Mouse (Mus musculus) heart, adult 11 months (tissue): ENCODE results near the gene Bdh1.
"Not testable (repeated sequence)": the region's sequence is repeated elsewhere in the genome, so short reads cannot be mapped to it uniquely, and the experiment has no call there.

Source experiments
- DNase-seq: peaks from one replicate; pipeline ENCODE4 v3.0.0; 2022

Gene Bdh1

GRCm38 (mm10) chr16:31422000-31422399 lies at the start of gene Bdh1:
TSS of gene Bdh1 (plus strand) at chr16:31422280.
- no peak for DNase-seq

DNA sequence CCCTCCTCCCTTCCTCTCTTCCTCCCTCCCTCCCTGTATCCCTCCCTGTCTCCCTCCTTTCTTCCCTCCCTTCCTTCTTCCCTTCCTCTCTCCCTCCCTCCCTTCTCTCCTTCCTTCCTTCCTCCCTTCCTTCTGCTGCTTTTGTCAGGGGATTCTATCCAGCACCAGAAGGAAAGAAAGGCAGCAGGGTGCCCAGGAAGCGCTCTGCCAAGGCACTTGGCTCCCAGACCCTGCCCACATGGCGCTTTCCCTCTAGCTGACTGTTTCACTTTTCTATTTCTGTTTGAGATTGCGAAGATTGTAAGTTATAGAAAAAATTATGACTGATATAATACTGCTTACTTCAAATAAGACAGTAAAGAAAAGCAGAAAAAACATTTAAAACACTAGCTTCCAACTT lies 49.8 kb upstream of the Bdh1 start:
- DNase-seq, result peak; percentile 48

DNA sequence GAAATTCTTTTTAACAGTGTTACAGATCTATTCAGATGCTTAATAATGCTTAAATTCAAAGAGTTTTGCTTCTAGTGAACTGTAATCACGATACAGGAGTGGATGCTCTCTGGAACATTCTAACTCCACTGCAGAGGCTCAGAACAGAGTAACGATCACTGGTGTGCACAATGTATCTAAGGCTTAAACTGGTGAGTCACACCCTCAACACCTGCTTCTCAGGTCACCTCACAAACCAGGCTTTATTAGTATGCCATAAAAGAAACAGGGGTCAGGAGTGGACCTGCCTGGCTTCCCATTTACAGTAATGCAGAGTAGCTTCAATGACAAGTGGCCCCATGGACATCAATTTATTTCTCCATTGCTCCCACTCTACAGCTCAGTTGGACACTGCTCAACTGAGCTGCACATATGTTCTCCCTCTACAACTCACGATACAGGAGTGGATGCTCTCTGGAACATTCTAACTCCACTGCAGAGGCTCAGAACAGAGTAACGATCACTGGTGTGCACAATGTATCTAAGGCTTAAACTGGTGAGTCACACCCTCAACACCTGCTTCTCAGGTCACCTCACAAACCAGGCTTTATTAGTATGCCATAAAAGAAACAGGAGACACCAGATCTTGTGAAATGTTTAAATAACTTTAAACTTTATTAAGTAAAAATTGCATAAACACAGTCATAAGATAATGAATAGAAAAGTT lies 46.0 kb upstream of the Bdh1 start:
- DNase-seq, result peak; percentile 72

DNA sequence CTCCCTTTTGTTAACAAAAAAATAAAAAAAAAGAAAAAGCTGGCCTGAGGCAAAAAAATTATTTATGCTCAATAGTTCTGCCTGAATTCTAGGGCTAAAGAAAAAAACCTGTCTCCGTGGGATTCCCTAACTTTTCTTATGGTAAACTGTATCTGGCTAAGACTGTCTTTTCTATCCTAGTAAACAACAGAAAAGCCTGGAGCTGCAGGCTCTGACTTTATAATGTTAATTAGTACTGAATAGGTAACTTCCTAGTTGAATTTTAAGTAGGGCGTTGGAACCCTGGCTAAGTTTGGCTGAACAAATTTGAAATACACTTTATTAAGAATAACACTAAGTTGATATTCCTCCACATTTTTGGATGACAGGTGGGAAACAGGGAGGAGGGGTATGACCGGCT lies 33.8 kb upstream of the Bdh1 start:
- not testable (repeated sequence) for DNase-seq

GRCm38 (mm10) chr16:31399231-31399630 lies 22.8 kb upstream of the Bdh1 start:
- no peak for DNase-seq

GRCm38 (mm10) chr16:31400908-31401692 lies 21.0 kb upstream of the Bdh1 start:
- DNase-seq, result peak; percentile 64

- DNase-seq, result no peak
These were observed 20.0 kb upstream of the Bdh1 start for GRCm38 (mm10) chr16:31402096-31402495.

GRCm38 (mm10) chr16:31403971-31404370 lies 18.1 kb upstream of the Bdh1 start:
- peak; percentile 84 for DNase-seq

- DNase-seq, result no peak
These were observed 17.0 kb upstream of the Bdh1 start for GRCm38 (mm10) chr16:31405040-31405439.

DNA sequence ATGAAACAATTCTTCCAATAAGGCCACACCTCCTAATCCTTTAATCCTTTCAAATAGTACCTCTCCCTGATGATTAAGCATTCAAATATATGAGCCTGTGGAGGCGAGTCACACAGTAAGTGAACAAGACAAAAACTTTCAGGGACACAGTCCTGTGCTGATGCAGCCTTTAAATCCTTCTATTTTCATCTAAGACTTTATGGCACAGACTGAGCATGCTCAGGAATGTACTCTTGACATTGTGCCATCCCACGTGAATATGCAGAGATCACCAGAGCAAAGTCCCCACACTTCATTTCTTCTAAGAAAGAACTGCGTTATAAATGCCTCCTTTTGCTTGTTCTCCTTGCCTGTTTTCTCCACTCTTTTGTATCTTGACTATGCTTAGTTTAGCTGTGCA lies 14.2 kb upstream of the Bdh1 start:
- no peak for DNase-seq

DNA sequence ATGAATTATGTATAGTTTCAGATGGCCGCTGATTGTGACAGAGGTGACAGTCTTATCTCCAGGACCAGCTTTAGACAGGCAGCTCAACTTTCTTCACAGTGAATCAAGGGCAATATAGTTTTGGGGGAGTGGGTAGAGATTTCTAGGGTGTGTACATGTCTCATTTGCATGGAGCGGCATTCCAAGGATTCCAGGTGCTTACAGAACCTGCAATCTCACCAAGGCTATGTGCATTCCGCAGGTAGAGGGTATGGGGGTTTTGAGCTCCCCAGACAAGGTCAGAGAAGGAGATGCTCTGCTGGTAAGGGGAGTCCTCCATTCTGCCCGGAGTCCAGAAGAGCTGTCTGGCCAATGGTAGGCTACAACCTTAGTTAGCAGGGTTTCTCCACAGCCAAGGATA lies 11.1 kb upstream of the Bdh1 start:
- no peak for DNase-seq

DNA sequence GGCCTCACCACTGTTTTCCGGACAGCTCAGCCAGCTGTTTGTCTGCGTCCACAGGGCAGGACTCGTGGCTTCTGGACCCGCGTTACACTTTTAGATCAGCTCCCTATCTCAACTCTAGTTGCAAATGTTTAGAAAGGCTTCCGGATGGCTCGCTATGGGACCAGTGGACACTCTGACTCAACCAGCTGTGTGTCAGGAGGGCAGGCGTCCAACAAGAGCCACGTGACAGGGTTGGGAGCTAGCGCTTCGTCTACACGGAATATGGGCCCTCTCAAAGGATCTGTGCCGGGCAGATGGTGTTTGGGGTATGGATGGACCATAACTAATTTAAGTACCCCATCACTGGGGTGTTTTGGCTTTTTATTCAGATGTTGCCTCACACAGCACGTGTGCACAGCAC lies 9.8 kb upstream of the Bdh1 start:
- peak; percentile 96 for DNase-seq

DNA sequence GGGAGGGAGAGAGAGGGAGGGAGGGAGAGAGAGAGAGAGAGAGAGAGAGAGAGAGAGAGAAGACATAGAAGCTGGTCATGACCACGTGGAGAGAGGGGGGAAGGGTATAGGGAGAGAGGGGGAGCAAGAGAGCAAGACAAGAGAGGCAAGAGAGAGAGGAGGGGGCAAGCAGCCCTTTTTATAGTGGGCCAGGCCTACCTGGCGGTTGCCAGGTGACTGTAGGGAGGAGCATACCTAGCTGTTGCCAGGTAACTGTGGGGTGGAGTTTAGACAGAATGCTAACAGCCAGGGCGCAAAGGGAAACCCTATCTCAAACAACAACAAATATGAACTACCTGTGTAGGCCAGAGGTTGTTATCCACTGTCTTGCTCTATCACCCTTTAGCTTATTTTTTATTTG lies 8.3 kb upstream of the Bdh1 start:
- peak; percentile 40 for DNase-seq

- peak; percentile 85 for DNase-seq
These were observed 6.1 kb upstream of the Bdh1 start for GRCm38 (mm10) chr16:31415885-31416450.

DNA sequence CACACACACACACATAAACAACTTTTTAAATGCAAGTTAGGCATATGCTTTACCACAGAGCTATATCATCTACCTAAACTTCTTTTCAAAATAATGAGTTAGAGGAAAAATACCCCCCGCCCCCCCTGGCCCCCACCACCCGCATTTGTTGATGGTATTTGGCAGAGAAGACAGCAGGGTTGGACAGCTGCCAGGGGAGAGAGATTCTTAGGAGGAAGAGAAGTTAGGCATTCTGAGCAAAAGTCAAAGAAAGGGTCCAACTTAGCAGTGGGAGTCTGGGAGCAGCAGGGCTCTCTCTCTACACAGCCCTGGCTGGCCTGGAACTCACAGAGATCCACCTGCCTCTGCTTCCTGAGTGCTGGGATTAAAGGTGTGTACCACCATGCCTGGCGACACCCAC lies 3.4 kb upstream of the Bdh1 start:
- peak; percentile 70 for DNase-seq

DNA sequence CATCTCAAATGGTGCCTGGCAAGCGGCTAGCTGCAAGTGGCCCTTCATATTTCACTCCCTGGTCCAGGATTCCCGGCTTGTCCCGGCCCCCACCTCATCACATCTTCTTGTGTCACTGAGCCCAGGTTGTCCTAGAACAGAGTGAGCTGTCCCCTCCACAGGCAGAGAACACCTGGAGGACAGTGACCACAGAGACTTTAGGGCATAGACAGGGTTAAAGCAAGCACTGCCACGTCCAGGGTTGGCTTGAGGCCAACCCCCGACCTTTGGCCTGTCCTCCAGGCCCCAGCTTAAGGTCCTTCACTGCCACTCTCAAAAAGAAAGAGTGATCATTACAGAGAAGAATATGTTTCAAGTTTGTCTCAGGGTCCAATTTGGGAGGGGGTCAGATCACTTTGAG lies 2.6 kb upstream of the Bdh1 start:
- DNase-seq, result peak; percentile 73

DNA sequence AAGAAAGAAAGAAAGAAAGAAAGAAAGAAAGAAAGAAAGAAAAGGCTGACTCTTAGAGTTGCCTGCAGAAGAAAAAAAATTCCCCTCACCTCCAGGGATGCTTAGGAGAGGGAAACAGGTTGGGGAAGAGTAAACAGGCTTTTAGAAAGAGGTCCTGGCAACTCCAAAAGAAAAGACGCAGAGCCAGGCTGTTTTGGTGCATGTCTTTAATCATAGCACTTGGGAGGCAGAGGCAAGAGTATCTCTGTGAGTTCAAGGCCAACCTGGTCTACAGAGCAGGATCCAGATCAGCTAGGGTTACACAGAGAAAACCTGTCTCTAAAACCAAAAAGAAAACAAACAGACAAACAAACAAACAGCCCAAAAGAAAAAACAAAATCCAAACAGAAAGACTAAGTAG lies 642 bp downstream of the Bdh1 start:
- DNase-seq, result peak; percentile 59

DNA sequence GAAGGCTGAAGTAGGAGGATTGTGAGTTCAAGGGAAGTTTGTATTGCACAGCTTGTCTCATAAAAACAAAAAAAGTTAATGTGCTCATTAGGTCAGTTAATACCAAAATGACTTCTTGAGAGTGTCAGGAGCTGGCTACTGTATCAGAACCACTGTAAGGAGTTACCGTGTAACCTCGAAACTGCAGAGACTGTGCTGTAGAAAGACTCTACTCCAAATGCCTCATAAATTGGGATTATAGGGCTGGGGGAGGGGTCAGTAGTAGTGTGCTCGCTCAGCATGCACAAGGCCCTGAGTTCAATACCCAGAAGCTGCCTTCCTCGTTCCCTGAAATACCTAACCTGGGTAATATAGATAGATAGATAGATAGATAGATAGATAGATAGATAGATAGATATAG lies 1.3 kb downstream of the Bdh1 start:
- peak; percentile 78 for DNase-seq

DNA sequence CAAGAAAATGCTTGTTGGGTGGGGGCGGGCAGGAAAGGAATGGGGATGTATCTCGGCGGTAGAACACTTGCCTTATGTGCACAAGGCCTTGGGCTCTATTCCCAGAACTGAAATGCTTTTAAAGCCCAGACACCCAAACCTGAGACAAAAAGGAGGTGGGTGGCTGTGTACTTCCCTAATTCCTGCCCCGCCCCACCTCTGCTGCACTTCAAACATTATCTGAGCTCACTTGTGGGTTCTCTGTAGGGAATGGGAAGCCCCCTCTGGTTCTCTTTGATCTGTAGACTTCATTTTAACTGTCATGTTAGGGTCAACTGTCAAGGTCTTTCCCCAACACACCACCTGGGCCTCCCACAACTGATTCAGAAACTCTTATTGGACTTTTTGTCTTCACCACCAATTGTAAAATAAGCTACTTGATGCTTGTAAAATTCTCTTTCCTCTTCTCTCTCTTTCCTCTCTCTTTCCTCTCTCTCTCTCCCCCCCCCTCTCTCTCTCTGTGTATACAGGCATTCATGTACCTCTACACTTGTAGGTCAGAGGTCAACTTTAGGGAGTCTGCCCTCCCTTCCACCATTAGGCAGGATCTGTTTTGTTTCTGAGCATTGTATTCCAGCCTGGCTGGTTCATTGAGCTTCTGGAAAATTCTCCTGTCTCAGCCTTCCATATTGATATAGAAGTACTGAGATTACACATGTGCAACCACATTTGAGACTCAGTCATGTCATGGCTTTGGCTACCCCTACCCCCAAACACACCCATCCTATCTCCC lies 2.5 kb downstream of the Bdh1 start:
- peak; percentile 86 for DNase-seq

GRCm38 (mm10) chr16:31425508-31425907 lies 3.4 kb downstream of the Bdh1 start:
- DNase-seq, result peak; percentile 91

- DNase-seq, result peak; percentile 85
These were observed 4.5 kb downstream of the Bdh1 start for GRCm38 (mm10) chr16:31426496-31427126.

GRCm38 (mm10) chr16:31428335-31428674 lies 6.2 kb downstream of the Bdh1 start:
- no peak for DNase-seq
